Mouse (Mus musculus) urinary bladder, postnatal 0 days (tissue): ENCODE results near the gene Eif2s2. TPM values are rescaled to one million over a fixed set of nuclear protein-coding genes. Genes with fewer than 3 reads are reported as not detected.

Experiments used
- polyA plus RNA-seq: library from polyadenylated mRNA; unstranded; fragments of >200 nt; fragmentation: Nextera tagmentation; extraction: Ambion mirVana; gene quantifications from 2 replicates; pipeline ENCODE4 v1.2.1, GENCODE M21; 2015

Gene Eif2s2
- polyA plus RNA-seq = 98.0 and 120 TPM in 2 replicates

GRCm38 (mm10) chr2:154892201-154893044 is at the start of gene Eif2s2:
TSS of gene Eif2s2 (minus strand) at chr2:154892935.

Other genes starting within 250 kb of the Eif2s2 start
- 31.9 and 33.5 TPM in 2 replicates for gene Chmp4b, start 241.2 kb downstream of the Eif2s2 start, polyA plus RNA-seq
- gene Gm14214, start 122.9 kb downstream of the Eif2s2 start, polyA plus RNA-seq = not detected in 2 replicates
- gene Raly, start 101.8 kb downstream of the Eif2s2 start, polyA plus RNA-seq = 41.3 and 52.4 TPM in 2 replicates
- gene a, start 101.5 kb downstream of the Eif2s2 start, polyA plus RNA-seq = 0.41 TPM in 1 of 2 replicates, not detected in the other
- 0.61 and 0.70 TPM in 2 replicates for gene Gm14226, start 125.3 kb upstream of the Eif2s2 start, polyA plus RNA-seq
- gene Ahcy, start 181.6 kb upstream of the Eif2s2 start, polyA plus RNA-seq = 43.9 and 51.6 TPM in 2 replicates
- gene Itch, start 240.6 kb upstream of the Eif2s2 start, polyA plus RNA-seq = 28.3 and 29.1 TPM in 2 replicates